Mouse (Mus musculus) heart, adult 11 months (tissue): Measurements from ENCODE around the gene Rab31.

Source experiments
- DNase-seq: peaks from one replicate; pipeline ENCODE4 v3.0.0; 2022

Rab31 gene

DNA sequence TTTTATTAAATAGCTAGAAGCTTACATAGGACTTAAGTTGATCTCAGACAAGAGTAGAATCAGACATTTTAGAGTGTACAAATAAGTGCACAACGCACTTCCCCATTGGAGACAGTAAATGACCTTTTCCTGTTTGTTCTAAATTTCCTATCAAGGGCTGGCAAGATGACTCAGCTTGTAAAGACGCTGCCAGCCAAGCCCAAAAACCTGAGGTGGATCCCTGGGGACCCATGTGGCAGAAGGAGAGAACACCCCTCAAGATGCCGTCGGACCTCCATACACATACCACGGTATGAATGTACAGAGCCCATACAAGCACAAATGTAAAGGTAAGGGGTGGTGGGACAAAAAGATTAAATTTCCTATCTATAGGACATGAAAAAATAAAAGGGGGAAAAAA lies 35.4 kb downstream of the Rab31 start:
- peak; percentile 85 for DNase-seq

DNA sequence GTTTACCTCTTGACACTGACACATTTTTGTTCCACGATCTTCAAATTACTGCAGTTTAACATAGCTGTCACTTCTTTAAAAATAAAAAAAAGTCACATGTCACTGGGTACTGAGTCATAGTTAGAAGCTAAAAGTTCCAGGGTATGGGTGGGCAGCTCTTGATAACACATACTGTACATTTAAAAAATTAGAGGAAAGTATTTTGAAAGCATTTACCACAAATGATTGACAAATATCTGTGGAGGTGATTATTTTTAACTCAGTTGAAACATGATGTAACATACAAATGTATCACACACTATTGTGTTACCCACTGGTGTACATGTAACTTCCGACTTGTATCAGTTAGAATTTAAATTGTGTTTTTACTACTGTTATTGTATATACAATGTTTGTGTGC lies 37.5 kb downstream of the Rab31 start:
- no peak for DNase-seq

DNA sequence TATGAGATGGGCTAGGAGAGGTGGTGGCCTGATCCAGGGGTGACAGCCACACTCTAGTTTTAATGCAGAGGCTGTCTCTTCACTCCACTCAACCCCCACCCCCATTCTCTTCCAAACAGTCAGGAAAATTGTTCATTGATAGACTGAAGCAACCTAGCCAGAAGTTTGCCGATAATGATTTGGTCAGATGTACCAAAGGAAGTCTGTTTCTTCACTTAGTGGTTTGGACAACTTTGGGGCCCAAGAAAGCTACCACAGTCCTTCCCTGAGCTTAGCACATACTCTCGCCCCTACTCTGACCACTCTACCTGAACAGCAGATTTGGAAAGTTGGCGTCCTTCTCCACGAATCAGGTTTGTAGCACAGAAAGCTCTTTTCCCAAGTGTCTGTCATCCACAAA lies 39.9 kb downstream of the Rab31 start:
- DNase-seq: peak; percentile 87

DNA sequence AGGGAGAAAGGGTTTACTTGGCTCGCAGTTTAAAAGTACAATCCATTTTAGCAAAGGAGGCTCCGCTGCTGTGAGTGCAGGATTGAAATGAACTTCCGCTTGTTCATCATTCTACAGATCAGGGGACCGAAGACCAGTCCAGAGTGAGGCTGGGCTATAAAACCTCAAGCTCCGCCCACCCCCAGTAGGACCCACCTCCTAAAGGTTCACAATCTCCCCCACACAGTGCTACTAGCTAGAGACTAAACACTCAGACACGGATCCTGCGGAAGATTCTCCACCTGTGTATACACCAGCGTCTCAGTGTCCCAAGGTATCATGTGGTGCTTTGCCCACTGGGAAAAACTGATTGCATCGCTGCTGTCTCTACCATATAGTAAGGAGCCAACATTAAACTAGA lies 40.8 kb downstream of the Rab31 start:
- DNase-seq: no peak

DNA sequence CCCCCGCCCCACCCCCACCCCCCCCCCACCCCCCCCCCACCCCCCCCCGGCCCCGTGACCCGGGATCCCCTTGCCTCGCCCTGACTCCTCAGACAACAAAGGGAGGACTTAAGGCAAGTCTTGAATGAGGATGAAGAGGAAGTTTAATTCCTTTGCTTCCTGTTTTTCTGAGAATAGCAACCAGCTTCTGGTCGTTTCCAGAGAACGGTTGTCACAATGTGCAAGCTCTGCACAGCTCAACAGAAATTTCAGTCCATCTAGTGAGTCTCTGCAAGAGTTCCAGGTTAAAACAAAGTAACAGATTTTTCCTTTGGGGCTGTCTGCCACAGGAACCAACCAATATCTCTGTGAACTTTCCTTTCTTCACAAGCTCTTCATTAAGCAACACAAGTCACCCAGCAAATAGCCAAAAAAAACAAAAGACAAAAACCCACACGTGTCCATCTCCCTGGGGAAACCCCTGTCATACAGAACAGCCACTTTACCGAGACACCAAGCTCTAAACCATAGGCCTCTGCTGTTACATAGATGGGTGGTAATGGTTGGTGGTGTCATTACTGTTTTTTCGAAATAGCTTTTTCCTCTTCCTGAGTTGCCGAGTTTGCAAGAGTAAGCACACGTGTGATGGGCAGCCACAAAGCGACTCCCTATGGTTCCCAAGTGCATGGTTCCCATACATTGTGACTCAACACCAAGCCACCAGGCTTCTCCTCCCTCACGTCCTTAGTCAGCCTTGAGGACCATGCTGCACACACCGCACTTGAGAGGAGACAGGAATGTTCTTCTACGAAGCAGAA lies 42.4 kb downstream of the Rab31 start:
- peak; percentile 94 for DNase-seq

DNA sequence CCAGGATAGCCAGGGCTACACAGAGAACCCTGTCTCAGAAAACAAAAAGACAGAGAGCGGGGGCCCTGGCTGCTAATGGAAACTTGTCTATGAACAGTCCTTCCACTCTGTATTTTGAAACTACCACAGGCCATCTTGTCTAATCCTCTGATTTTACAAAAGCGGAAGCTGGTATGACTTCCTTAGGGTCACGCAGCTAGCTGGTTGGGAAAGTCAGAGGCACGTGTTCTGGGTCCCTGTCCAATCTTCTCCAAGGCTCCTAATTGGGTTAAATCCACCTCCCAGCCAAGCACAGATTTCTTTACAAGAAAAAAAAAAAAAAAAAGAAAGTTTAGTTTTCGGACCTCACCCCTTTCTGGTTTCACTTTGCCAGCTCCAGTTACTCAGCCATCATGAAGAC lies 45.8 kb downstream of the Rab31 start:
- DNase-seq: peak; percentile 95

DNA sequence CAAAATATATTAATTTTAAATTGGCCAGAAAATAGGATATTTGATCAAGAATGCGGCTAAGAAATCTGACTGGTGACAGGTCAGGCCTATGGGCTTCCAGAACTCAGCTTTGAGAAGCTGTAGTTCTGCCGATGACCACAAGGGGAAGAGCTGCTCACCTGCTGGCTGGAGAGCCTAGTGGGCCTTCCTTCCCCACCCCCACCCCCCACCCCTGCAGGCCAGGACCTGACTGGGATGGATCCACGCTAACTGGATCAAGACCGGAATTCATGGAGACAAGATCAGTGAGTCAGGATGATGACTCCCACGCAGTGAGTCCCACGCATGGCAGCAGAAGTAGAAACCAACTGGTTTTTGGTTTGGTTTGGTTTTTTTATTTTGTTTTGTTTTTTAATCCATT lies 46.3 kb downstream of the Rab31 start:
- no peak for DNase-seq

DNA sequence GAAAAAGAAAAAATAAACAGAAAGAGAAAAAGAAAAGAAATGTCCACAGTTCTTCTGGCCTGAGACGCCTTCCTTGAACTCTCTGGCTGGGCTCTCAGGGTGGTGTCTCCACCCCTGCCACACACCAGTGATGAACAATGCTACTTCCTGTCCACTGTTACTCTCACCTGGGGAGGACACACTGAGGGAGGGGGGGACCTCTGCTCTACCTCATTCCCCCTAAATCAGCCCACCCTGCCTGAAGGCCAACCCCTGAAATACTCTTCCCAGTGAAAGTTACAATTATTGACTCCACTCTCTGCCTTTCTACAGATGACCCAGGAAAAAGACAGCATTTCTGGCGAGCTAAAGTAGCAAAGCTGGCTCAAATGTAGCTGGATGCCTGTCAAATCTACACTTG lies 46.7 kb downstream of the Rab31 start:
- DNase-seq: no peak

DNA sequence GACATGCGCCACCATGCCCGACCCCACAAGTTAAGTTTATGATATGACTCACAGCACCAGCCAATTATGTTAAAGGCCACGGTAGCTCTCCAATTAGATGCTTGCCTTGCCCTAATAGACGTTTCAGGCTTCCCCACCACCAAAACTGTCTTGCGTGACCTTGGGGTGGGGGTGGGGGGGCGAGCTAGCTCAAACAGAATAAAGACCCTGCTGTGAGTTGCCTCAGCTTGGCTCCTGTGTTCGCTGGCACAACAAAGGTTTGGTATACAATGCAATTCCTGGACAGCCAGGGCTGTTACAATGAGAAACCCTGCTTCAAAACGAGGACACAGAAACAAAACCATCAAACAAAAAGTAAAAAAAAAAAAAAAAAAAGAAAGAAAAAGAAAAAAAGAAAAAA lies 47.2 kb downstream of the Rab31 start:
- no peak for DNase-seq

DNA sequence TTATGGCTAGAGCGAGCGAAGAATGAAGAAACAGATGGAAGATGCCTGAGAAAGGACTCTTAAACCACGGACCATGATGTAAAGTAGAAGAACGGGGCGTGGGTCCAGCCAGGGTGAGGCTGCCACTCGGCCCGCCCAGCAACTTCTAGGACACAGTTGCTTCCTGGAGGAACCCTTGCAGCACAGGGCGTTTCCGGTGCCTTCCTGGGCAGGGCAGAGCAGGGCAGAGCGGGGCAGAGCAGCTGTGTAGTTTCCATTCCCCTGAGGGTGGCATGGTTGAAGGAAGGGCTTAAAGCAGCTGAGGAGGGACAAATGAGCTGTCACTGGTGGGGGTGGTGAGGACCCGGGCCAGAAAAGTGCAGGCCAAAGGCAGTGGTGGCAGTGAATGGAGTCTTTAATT lies 48.3 kb downstream of the Rab31 start:
- peak; percentile 97 for DNase-seq

DNA sequence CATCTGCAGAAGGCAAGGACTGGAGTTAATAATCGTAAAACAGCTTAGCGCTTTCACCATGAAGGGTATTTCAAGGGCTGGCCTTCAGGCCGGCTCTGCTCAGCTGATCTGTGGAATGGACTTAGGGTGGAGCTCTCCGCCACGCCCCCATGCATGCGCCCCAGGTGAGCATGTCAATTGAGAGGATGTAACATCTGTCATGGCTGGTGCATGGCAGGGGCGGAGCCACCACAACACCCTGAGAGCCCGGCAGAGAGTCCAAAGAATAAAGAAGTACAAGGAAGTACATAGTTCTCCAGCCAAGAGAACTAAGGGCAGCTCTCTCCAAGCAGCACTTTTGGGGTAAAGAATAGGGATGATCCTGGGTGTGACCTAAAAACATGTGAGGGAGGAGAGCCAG lies 48.9 kb downstream of the Rab31 start:
- peak; percentile 91 for DNase-seq

DNA sequence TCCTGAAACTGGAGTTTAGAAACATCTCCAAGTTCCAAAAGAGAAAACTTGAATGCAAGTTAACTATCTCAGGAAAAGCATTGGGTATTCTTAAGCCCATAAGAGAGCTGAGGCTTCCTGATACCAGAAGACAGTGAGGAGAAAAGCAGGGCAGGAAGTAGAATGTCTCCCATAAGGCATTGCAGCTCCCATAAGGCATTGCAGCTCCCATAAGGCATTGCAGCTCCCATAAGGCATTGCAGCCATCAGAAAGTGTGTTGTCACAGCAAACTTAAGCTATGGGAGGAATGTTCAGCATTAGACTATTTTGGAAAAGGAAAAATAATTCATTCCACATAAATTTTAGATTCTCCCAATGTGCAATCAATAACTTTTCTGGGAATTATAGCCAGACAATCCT lies 51.2 kb downstream of the Rab31 start:
- no peak for DNase-seq

DNA sequence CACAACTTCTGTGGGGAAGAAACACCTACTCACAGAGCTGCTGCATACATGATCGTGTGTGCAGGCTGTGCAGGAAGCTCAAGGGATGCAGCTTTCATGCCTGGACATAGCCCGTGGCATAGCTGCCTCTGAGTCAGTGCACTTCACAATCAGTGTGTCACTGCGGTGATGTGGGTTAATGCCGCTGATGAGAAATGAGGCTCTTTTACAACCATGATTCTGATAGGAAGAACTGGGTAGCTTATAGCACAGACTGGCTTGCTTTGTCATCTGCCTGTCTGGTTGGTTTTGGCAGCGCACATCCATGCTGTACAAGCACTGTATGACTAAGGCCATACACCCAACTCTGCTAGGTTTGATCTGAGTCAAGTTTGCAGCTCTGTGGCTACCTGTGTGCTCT lies 52.7 kb downstream of the Rab31 start:
- DNase-seq: no peak

DNA sequence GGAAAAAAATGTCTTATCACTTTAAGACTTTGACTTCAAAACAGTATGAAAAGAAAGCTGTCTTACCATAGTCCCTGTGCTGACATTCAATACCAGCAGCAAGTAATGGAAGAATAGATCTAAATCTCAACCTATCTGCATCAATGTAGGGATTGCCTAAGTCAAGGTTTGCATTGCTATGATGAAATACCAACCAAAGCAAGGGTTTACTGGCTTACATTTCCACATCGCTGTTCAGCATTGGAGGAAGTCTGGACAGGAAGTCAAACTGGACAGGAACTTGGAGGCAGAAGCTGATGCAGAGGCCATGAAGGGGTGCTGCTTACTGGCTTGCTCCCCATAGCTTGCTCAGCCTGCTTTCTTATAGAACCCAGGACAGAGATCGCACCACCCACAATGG lies 54.0 kb downstream of the Rab31 start:
- DNase-seq: no peak

DNA sequence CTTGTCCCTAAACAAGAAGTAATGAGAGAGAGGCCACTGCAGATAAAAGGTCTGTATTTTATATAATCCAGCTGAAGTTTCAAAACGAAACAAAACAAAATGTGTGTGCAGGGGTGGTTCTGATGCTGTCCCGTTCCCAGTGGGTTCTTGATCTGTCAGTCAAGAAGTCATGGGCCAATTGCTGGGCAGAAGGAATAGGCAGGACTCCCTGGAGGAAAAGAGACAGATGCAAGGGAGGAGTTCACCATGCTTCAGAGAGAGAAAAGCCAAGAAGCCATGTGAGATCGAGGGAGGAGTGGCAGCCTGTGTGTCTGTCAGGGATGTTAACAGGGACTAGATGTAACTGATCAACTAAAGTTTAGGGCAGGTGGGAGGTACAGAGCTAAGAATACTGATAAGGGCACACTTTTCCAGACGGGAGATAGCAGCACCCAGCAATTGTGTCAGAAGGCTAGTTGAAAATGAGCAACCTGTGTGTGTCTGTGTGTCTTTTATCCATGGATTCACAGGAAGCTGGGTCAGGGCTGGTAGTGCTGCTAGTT lies 54.8 kb downstream of the Rab31 start:
- peak; percentile 96 for DNase-seq

DNA sequence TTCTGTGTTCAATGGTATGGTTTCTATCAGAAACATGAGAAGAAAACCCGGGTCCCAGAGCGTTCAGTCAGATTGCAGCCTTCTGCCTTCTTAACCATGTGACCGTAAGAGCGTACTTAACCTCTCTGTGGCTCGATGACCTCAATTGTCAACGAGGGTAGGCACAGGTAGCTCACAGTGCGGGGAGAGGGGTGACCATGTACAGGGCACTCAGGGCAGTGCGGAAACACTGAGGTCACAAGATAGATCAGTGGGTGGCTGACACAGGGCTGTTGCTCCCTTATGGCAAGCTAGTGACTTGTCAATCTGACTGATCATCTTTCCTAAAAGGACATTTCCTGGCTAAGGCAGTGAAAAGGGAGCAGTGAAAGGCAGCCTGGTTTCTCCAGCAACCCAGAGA lies 58.5 kb downstream of the Rab31 start:
- DNase-seq: no peak

DNA sequence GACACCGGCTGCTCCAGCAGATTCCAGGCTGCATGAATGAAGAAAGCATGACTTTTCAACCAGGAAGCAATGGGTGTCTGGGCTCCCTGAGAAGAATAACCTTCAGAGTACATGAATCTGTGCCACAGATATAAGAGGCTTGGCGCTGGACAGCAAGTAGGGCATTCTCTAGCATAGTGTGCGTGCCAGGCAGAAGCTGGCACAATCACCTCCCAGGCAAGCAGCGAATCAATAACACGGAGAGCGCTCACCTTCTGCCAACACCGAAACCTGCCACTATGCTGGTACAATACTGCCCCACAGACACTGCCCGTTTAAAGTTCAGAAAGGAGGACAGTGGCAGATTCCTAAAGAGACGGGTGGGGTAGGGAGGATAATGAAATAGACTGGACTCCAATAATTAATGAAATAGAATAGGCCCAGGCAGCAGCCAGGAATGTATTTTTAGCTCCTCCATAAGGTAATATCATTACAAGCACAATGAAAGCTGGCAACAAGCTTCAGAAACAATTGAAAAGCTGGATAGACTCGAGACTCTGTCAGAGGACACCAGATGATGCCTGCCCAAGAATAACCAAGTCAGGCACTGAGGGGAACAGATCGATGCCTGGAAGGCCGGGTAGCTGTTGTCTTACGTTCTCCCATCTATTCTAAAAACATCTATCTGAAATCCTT lies 59.6 kb downstream of the Rab31 start:
- peak; percentile 95 for DNase-seq

DNA sequence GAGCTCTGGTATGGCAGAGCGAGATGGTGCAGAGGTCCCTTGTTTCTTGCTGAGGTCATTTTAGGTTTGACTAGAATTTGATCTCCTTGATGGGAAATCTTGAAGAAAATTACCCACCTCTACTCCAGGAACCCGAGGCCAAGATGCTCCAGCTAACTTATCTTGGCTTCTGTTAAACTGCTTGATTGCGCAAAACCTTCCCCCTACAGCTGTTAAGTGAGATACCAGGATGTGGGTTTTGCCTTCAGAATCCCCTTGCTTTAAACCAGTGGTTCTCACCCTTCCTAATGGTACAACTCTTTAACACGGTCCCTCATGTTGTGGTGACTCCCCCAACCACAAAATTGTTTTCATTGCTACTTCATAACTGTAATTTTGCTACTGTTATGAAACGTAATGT lies 60.8 kb downstream of the Rab31 start:
- no peak for DNase-seq

DNA sequence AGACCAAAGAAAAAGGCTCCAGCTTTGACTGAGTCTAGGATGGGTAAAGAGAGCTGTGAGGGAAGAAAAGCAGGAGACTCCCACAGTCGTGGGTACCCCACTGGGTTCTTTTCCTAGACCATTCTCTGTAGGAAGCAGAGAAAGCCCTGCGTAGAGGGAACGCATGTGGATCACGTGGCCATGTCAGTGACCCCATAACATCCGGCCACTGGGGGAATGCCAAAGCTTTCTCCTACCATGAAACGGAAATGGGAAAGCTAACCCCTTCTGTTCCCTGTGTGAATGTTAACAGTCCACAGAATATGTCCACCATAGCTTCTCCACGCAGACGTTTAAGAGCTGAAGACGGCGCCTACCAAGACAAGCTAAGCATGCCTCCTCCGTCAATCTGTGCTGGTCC lies 62.0 kb downstream of the Rab31 start:
- peak; percentile 94 for DNase-seq

DNA sequence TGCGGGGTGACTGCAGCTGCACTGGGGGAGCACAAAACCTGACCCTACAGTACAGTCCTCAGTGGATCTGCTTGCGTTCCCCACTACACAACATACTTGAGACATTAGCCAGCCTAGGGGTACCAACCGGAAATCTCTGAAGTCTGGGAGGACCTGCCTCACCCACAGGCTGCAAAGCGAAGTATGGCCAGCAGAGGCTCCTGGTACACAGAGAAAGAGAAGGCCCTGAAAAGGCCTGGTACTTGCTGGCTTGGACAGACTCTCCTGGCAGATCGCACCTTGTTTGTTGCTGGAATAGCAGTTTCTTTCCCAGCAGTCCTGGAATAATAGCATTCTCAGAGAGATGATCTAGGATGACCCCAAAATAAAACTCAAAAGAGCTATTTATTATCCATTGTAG lies 66.3 kb downstream of the Rab31 start:
- peak; percentile 95 for DNase-seq

DNA sequence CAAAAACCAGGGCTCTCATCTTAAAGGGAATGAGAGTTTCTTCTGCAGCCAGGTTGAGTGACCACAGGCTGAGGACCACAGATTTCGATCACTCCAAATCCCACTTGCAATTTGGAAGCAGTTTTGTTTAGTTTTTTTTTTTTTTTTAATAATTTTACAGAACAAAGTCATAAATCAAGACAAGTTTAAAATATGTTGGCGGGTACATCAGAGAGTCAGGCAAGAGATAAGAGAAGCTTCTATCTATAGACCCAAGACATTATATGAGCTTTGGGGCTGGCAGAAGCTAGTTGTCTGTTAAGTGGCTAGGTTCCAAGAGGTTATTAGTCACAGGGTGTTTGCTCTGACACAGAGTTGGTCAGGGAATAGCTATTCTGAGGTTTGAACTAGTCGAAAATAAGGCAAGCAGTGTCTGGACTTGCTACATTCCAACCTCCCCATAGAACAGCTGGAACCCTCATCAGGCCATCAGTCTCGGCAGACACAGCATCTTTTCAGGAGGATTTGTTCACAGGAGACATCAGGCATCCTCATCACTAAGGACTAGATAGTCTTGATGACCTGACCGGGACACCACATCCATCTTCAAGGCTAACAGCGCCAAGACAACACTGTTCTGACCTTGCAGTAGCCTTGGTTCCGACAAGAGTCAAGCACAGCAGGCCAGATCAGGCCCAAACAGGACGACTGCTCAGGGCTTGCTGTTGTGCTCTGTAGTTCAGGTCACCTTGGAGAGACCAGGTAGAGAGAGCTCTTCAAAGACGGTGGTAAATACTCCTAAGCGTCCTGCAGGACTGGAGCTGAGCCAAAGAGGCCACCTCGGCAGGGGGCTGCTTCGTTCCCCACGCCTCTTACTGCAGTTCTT lies 68.8 kb downstream of the Rab31 start:
- no peak for DNase-seq

DNA sequence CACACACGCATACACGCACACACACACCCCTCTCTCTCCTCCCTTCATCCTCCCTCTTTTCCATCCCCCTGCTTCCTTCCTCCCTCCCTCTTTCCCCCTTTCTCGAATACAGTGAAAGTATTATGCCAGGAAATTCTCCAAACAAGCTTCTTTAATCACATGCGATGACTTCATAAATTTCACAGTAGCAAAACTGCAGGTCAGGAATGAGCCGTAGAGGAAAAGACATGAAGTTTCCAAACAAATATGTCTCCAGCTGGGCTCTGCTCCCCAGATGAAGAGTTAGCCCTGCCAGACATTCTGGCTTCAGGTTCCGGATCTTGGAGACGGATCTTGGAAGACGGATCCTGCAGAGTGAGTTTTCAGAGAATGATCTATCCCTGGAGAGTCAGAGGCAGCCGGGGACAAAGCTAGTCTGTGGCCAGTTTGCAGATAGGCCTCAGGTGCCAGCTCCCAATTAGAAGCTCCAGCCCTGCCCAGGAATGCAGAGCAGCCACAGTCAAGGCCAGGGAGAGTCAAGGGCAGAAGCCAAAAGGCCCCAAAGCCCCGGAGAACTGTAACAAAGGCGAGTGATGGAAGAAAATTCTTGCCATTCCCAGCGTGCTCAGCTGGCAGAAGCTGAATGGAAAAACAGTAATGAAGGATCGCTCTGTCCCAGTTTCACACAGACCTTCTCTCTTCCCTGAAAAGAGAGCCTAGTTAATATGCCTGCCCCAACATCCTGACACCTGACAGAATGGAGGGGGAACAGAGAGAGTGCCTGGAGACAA lies 70.6 kb downstream of the Rab31 start:
- peak; percentile 99 for DNase-seq

DNA sequence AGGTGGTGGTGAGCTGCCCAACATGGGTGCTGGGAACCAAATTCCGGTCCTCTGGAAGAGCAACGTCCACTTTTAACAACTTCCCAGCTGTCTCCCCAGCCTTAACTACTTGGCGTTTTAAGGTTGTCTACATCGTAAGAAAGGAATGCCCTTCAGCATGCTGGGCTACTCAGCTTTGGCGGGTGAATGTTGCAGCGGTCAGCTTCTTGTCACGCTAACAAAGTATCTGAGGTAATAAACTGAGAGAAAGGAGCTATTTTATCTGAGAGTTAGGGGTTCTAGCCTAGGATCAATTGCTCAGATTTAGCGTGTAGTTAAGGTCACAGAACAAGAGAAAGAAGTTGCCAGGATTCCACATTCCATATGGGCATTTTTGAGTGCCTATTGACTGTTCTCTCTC lies 71.2 kb downstream of the Rab31 start:
- no peak for DNase-seq
